24 mouse cellular contexts compared by ENCODE assay signal in genomic region chr3:95538936-95539335, GRCm38 (mm10). TPM values are rescaled to one million over a fixed set of nuclear protein-coding genes. Genes with fewer than 3 reads are reported as not detected.
"Had no signal": no experiment of that assay in that cellular context is flagged by ENCODE, and none has a peak within 500 bp of the region (broad histone marks: within the 10 kb centered on the region; RNA-seq: fewer than 3 reads in every experiment).

No protein-coding gene starts in this region.

- H3K27me3 ChIP-seq: limb, embryonic 13.5 days had no signal

- DNase-seq: kidney, adult 9 months; kidney, postnatal 14 days; kidney, postnatal 4 days; liver; liver, postnatal 0 days; lung, embryonic 14.5 days; midbrain, embryonic 14.5 days; thymus, adult 18-20 months; thymus, postnatal 4 days had no signal

- H3K4me1 ChIP-seq: limb, embryonic 10.5 days; limb, embryonic 13.5 days had no signal

- H3K27ac ChIP-seq: limb, embryonic 10.5 days; limb, embryonic 13.5 days; liver, embryonic 14.5 days; macrophage had no signal

- H3K4me3 ChIP-seq: limb, embryonic 10.5 days; limb, embryonic 13.5 days had no signal

RNA-seq across cellular contexts. Expression of gene Hormad1, which starts 20.5 kb away (rescaled TPM):
- total RNA-seq: layer of hippocampus, adult 18-20 months; layer of hippocampus, postnatal 14 days; left cerebral cortex, postnatal 25 days; midbrain, postnatal 0 days had no signal
- polyA plus RNA-seq: kidney, embryonic 16.5 days; limb, embryonic 10.5 days; limb, embryonic 13.5 days; liver, postnatal 0 days; lung, embryonic 14.5 days; lung, postnatal 0 days; midbrain, embryonic 14.5 days; midbrain, postnatal 0 days; neural tube, embryonic 11.5 days; neural tube, embryonic 14.5 days; small intestine, adult 2 months; spleen, adult 2 months; stomach, embryonic 16.5 days had no signal
